Mouse (Mus musculus) limb, embryonic 13.5 days (tissue): Measurements from ENCODE around the gene Rhbdd1. TPM values are rescaled to one million over a fixed set of nuclear protein-coding genes. Genes with fewer than 3 reads are reported as not detected.
A peak's percentile ranks its signal among the peaks of the same experiment; 100 is the strongest.

Experiments used
- ATAC-seq: fragments of 200-750 bp; cut with Nextera tagmentation; 2 replicates; pipeline ENCODE4 v1.8.0; 2017; ENCODE audit warnings: low read depth, moderate number of reproducible peaks, moderate TSS enrichment; ENCODE audit not compliant: low FRiP score
- H3K27ac ChIP-seq: fragments of 300-500 bp; sonication (generic); 2 replicates; pipeline ENCODE4 v1.5.1; 2015; ENCODE audit warnings: inconsistent platforms, mild to moderate bottlenecking, moderate library complexity
- H3K27me3 ChIP-seq: fragments of 300-500 bp; sonication (generic); 2 replicates; pipeline ENCODE4 v1.6.1; 2015; ENCODE audit warnings: mild to moderate bottlenecking, inconsistent platforms
- H3K36me3 ChIP-seq: fragments of 300-500 bp; sonication (generic); 2 replicates; pipeline ENCODE4 v1.6.1; 2015; ENCODE audit warnings: inconsistent platforms, mild to moderate bottlenecking, moderate library complexity
- H3K4me1 ChIP-seq: fragments of 300-500 bp; sonication (generic); 2 replicates; pipeline ENCODE4 v1.6.1; 2015; ENCODE audit warnings: inconsistent platforms
- H3K4me2 ChIP-seq: fragments of 300-500 bp; sonication (generic); replicated peaks from 2 replicates; pipeline ENCODE4 v1.6.1; 2015; ENCODE audit warnings: inconsistent platforms, mild to moderate bottlenecking, moderate library complexity
- H3K4me3 ChIP-seq: fragments of 300-500 bp; sonication (generic); 2 replicates; pipeline ENCODE4 v1.5.1; 2015; ENCODE audit warnings: moderate library complexity, mild to moderate bottlenecking, inconsistent platforms
- H3K9ac ChIP-seq: fragments of 300-500 bp; sonication (generic); 2 replicates; pipeline ENCODE4 v1.6.1; 2015; ENCODE audit warnings: mild to moderate bottlenecking, inconsistent platforms
- H3K9me3 ChIP-seq: fragments of 300-500 bp; sonication (generic); 2 replicates; pipeline ENCODE4 v1.6.1; 2016; ENCODE audit warnings: inconsistent platforms
- WGBS: fragments of 180-500 bp; shearing (Covaris S2); methylation state at CpG from one replicate; pipeline ENCODE4 v1.1.7; 2015; 5-methylcytosine and 5-hydroxymethylcytosine counted together
- microRNA-seq: library from miRNA; unstranded; fragments of <30 nt; microRNA quantifications from one replicate; pipeline ENCODE4, GENCODE M21; 2016
- polyA plus RNA-seq: library from polyadenylated mRNA; unstranded; fragments of >200 nt; fragmentation: Nextera tagmentation; extraction: Ambion mirVana; gene quantifications from 2 replicates; pipeline ENCODE4 v1.2.1, GENCODE M21; 2015

The Rhbdd1 gene
- polyA plus RNA-seq, 1 experiment from 2014 or later = 7.6 TPM

DNA sequence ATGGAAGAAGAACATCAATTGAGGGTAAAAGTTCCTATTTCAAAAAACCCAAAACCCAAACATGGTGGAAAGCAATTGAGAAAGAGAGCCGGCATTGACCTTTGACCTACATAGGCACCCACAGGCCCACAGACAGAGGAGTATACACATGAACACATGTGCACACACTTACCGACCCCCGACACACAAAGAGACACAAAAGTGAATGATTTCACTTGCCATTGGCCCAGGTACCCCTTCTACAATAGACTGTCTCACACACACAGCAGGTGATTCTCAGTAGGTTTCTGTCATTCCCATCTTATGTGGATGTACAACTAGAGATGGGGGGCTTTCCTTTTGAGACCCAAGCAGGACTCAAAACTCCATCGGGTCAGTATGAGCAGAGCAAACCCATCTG, 159.6 kb downstream of the Rhbdd1 start:
- ATAC-seq = no peak
- Histone ChIP-seq H3K4me3 (no peak overlapping the region), H3K4me1 (peaks cover 19% of the 10 kb centered on the region; the same call in 1 of the 2 replicates), H3K27ac (no peak overlapping the region; the same call in 1 of the 2 replicates), H3K27me3 (no peaks in the 10 kb centered on the region), H3K9ac (no peak overlapping the region), H3K9me3 (no peaks in the 10 kb centered on the region), H3K4me2 (peak overlapping the region; percentile 31; the same call in 1 of the 2 replicates), H3K36me3 (no peaks in the 10 kb centered on the region)
- WGBS = 79% methylated on average over 4 of the region's 4 CpGs

DNA sequence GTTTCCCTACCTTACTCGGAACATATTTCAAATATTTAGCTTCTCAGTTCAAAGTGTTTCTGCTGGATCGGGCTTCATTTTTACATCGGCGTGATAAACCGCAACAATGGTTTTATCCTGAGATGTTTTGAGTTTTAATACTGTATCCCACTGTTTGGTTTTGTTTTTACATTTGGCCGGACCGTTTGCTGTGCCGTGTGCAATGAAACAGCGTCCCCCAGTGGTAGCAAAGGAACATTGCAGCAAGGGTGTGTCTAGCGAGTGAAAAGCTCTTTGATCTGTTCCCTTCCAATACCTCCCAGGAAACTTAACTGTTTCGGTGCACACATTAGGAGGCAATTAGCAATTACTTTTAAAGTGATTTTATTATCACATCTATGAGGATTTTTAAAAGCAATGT, 160.0 kb downstream of the Rhbdd1 start:
- Histone ChIP-seq H3K27me3 (no peaks in the 10 kb centered on the region), H3K27ac (peak overlapping the region; percentile 52; the same call in 1 of the 2 replicates), H3K4me2 (peak overlapping the region; percentile 35), H3K9me3 (no peaks in the 10 kb centered on the region), H3K36me3 (no peaks in the 10 kb centered on the region), H3K4me1 (peaks cover 19% of the 10 kb centered on the region; the same call in 1 of the 2 replicates), H3K9ac (no peak overlapping the region), H3K4me3 (no peak overlapping the region)
- ATAC-seq = peak; percentile 33; the same call in 1 of the 2 replicates
- WGBS = 35% methylated on average over 11 of the region's 11 CpGs

DNA sequence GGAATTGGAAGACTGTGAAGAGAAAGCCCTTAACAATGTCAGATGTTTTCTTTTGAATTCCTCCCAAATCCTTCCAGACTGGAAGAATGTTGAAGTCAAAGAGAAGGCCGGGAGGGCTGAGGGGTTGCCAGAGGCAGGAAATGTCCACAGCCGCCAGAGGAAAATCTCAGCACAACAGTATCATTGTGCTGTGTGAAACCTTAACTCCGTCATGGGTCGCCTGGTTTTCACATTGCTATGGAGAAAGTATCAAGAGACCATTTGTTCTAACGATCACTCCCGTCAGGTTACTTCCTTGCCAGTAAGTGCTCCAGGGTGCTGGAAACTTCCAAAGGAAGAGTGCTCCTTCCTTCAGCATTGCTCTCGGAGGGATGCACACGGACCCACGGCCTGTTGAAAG, 160.5 kb downstream of the Rhbdd1 start:
- WGBS = 6% methylated on average over 9 of the region's 9 CpGs
- H3K4me2 ChIP-seq = peak overlapping the region; percentile 35
- peaks cover 19% of the 10 kb centered on the region; the same call in 1 of the 2 replicates for H3K4me1 ChIP-seq
- peak overlapping the region; percentile 52; the same call in 1 of the 2 replicates for H3K27ac ChIP-seq
- H3K36me3 ChIP-seq = no peaks in the 10 kb centered on the region
- H3K27me3 ChIP-seq = no peaks in the 10 kb centered on the region
- no peaks in the 10 kb centered on the region for H3K9me3 ChIP-seq
- H3K4me3 ChIP-seq = no peak overlapping the region
- peak; percentile 88 for ATAC-seq
- no peak overlapping the region for H3K9ac ChIP-seq

DNA sequence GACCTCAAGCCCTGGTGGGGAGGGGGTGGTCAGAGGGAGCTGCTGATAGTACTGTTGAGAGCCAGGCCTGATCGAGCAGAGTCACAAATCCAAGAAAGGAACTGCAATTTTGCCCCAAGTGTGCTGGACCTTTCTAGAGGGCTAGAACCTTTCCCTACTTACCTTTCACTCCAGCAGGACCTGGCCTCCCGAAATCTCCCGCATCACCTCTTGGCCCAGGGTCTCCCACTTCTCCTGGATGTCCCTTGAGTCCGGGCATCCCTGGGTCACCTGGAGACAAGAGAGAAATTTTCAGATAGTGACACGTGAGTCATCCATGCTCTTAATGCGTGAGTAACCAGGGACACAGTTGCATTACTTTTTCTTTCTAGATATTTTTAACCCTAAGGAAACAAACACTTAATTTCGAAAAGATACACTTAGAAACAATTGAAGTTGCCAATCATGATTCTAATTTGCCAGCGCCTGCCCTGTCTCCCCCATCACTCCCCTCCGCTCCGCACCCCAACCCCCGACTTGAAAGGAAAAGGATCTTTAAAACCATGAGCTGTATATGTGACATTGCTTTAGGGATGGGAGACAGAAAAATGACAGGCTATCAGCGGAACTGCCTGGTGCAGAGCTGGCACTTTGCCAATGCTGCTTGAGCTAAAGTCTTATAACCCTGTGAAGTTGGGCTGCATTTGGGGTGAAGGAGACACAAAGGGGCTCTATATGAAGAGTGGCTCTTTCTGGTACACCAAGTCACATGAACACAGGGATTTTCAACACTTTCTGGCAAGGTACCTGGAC, 163.6 kb downstream of the Rhbdd1 start:
- no peaks in the 10 kb centered on the region for H3K9me3 ChIP-seq
- H3K4me1 ChIP-seq = peaks cover 15% of the 10 kb centered on the region; the same call in 1 of the 2 replicates
- 88% methylated on average over 12 of the region's 12 CpGs for WGBS
- no peak overlapping the region for H3K27ac ChIP-seq
- no peak overlapping the region for H3K4me3 ChIP-seq
- H3K9ac ChIP-seq = no peak overlapping the region
- no peaks in the 10 kb centered on the region for H3K27me3 ChIP-seq
- ATAC-seq = no peak
- no peak overlapping the region for H3K4me2 ChIP-seq
- H3K36me3 ChIP-seq = no peaks in the 10 kb centered on the region

DNA sequence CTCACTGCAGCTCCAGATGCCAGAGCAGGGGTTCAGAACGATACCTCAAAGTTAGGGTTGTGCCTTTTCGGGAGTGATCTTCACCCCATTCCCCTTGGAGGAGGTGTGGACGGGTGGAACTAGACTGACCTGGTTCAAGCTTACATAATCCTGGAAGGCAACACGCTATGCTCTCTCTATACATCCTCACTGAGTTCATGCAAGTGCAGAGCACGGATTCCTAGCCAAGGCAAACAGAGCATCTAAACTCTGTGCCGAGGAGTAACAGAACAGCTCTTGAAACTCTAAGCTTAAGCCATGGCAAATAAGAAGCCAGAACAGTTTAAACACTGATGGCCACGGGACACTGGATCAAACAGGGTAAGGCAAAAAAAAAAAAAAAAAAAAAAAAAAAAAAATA, 166.1 kb downstream of the Rhbdd1 start:
- H3K4me3 ChIP-seq = no peak overlapping the region
- ATAC-seq = no peak; the same call in 1 of the 2 replicates
- no peak overlapping the region for H3K4me2 ChIP-seq
- no peaks in the 10 kb centered on the region for H3K9me3 ChIP-seq
- H3K9ac ChIP-seq = no peak overlapping the region
- no peak overlapping the region for H3K27ac ChIP-seq
- H3K27me3 ChIP-seq = no peaks in the 10 kb centered on the region
- no peaks in the 10 kb centered on the region for H3K36me3 ChIP-seq
- WGBS = 80% methylated on average over 7 of the region's 7 CpGs
- peaks cover 5% of the 10 kb centered on the region; the same call in 1 of the 2 replicates for H3K4me1 ChIP-seq

DNA sequence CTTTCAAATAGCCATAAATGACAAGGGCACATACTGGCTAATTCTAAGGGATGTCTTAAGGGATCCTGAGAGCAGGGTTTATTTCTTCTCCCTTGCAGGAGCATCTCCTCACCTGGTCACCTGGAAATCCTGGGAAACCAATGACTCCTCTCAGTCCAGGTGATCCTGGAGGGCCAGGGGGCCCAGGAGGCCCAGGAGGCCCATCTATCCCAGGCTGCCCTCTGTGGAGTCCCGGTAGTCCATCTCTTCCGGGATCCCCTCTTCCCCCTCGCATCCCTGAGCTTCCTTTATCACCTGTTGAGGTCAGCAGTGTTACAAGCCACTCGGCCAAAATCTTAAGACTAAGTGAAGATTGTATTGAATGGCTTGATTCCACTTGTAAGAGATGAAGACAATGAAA, 170.1 kb downstream of the Rhbdd1 start:
- no peaks in the 10 kb centered on the region for H3K4me1 ChIP-seq
- no peaks in the 10 kb centered on the region for H3K9me3 ChIP-seq
- no peak overlapping the region for H3K9ac ChIP-seq
- no peak overlapping the region for H3K4me2 ChIP-seq
- H3K36me3 ChIP-seq = no peaks in the 10 kb centered on the region
- no peak overlapping the region for H3K27ac ChIP-seq
- H3K27me3 ChIP-seq = no peaks in the 10 kb centered on the region
- WGBS = 83% methylated on average over 4 of the region's 4 CpGs
- H3K4me3 ChIP-seq = no peak overlapping the region
- ATAC-seq = no peak

DNA sequence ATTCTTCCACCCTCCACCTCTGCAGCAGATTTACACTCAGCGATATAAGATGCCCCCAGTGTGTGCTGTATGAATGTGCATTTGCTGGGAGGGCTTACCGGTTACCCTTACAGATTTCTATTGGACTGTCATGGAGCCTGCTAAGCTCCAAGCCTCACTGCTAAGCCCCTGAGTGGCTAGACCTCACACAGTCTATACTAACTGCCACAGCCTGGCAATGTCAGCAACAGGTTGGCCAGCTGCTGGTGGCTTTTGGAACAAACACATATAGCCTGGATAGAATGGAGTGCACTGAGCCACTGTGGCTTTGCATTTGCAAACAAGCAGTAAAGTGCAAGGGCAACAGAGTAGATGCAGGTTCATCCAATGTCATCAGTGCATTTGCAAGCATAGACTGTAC, 175.7 kb downstream of the Rhbdd1 start:
- no peak overlapping the region for H3K4me2 ChIP-seq
- no peaks in the 10 kb centered on the region for H3K27me3 ChIP-seq
- H3K4me1 ChIP-seq = 0 out of 2 replicates have a peak, but pooled peaks cover 1% of the 10 kb centered on the region
- no peak overlapping the region for H3K9ac ChIP-seq
- ATAC-seq = no peak
- no peak overlapping the region for H3K4me3 ChIP-seq
- no peak overlapping the region for H3K27ac ChIP-seq
- no peaks in the 10 kb centered on the region for H3K36me3 ChIP-seq
- WGBS = 75% methylated on average over 2 of the region's 2 CpGs
- H3K9me3 ChIP-seq = no peaks in the 10 kb centered on the region

Small RNAs within 50 kb of the gene (microRNA-seq; reads per million reads assigned to microRNA genes)
- not detected for gene Gm22112

Other genes with a start within 250 kb of the Rhbdd1 start
- gene Gm9747, start 83.3 kb upstream of the Rhbdd1 start, polyA plus RNA-seq = 32.1 and 34.9 TPM in 2 replicates
- 10.7 and 11.8 TPM in 2 replicates for gene Irs1, start 25.0 kb upstream of the Rhbdd1 start, polyA plus RNA-seq